ENCODE assay signal across 19 mouse cellular contexts in genomic region chr6:12069357-12069756, GRCm38 (mm10).
"Had no signal": no experiment of that assay in that cellular context is flagged by ENCODE, and none has a peak within 500 bp of the region (broad histone marks: within the 10 kb centered on the region; RNA-seq: fewer than 3 reads in every experiment).

No protein-coding gene starts in this region.

- H3K36me3 ChIP-seq: midbrain, embryonic 12.5 days; neural tube, embryonic 13.5 days; neural tube, embryonic 15.5 days had no signal

- H3K9ac ChIP-seq: lung, embryonic 14.5 days; midbrain, embryonic 12.5 days; neural tube, embryonic 13.5 days; neural tube, embryonic 15.5 days had no signal

- ATAC-seq: midbrain, embryonic 16.5 days had no signal

- H3K9me3 ChIP-seq: midbrain, embryonic 10.5 days; midbrain, embryonic 12.5 days; neural tube, embryonic 13.5 days; neural tube, embryonic 15.5 days had no signal

- H3K27me3 ChIP-seq: midbrain, embryonic 12.5 days; neural tube, embryonic 13.5 days; neural tube, embryonic 15.5 days had no signal

- DNase-seq: lung, adult 18-20 months; lung, embryonic 14.5 days; lung, postnatal 10 days; lung, postnatal 4 days; midbrain, embryonic 14.5 days; retina, postnatal 1 day; right cerebral cortex, adult 18-20 months; right cerebral cortex, postnatal 25 days; right cerebral cortex, postnatal 4 days; spleen, adult 18-20 months; thymus, adult 18-20 months; thymus, postnatal 14 days; thymus, postnatal 36 days had no signal

- H3K4me1 ChIP-seq: midbrain, embryonic 10.5 days; midbrain, embryonic 12.5 days; neural tube, embryonic 13.5 days; neural tube, embryonic 15.5 days had no signal

- H3K4me3 ChIP-seq: midbrain, embryonic 10.5 days; midbrain, embryonic 12.5 days; myocyte; neural tube, embryonic 13.5 days; neural tube, embryonic 15.5 days had no signal

- H3K27ac ChIP-seq: midbrain, embryonic 10.5 days; midbrain, embryonic 12.5 days; neural tube, embryonic 13.5 days; neural tube, embryonic 15.5 days had no signal

- H3K4me2 ChIP-seq: lung, embryonic 14.5 days; midbrain, embryonic 12.5 days; neural tube, embryonic 13.5 days; neural tube, embryonic 15.5 days had no signal
